Mouse (Mus musculus) liver, adult 2 months (tissue): ENCODE data around the gene Ttll11.

Source experiments
- CTCF ChIP-seq: fragments of 200-500 bp; IDR thresholded peaks from 2 replicates; pipeline ENCODE4 v1.5.1; 2011; ENCODE audit warnings: low read depth, low read length, control low read depth
- POLR2A ChIP-seq: fragments of 200-500 bp; IDR thresholded peaks from 2 replicates; pipeline ENCODE4 v1.6.1; 2011; ENCODE audit warnings: low read length, control low read depth; ENCODE audit not compliant: insufficient read depth; ENCODE audit errors: extremely low read depth

- no peak for TF ChIP-seq CTCF
- no peak for TF ChIP-seq POLR2A
Measured at GRCm38 (mm10) chr2:35963280-35963679, 16.4 kb downstream of the Ttll11 start.
